Mouse (Mus musculus) CD4-positive, CD25-positive, alpha-beta regulatory T cell, adult 4 months (primary cell): Measurements from ENCODE around the gene Rasl11a. TPM values are rescaled to one million over a fixed set of nuclear protein-coding genes. Genes with fewer than 3 reads are reported as not detected.
A peak's percentile ranks its signal among the peaks of the same experiment; 100 is the strongest.

Source experiments
- ATAC-seq: one replicate; pipeline ENCODE4 v1.8.0; 2017
- polyA plus RNA-seq, 2 experiments: library from polyadenylated mRNA; unstranded; fragments of 100-300 nt; shearing (Covaris generic); gene quantifications; one replicate each; pipeline ENCODE4 v1.2.1; 2017

Gene Rasl11a
- 1 to 10 TPM; 3.1 to 3.2 TPM for polyA plus RNA-seq

DNA sequence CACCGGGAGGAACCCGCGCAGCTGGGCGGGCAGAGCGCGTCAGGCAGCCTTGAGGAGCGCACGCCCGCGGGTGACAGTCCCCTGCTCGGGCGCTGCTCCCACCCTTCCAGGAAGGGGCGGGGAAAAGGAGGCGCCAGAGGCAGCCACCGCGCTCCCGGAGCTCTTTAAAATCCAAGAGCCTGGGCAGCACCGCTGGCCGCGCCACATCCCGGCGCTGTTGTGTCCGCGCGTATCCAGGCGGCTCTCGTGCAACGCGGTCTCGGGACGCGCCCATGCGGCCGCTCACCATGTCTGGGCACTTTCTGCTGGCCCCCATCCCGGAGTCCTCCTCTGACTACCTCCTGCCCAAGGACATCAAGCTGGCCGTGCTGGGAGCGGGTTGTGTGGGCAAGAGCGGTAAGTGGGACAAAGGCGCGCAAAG lies at the start of gene Rasl11a:
Gene Rasl11a, plus strand, starts transcription at position 127 of the 421 bp plus-strand sequence.
- ATAC-seq: peak; percentile 83

DNA sequence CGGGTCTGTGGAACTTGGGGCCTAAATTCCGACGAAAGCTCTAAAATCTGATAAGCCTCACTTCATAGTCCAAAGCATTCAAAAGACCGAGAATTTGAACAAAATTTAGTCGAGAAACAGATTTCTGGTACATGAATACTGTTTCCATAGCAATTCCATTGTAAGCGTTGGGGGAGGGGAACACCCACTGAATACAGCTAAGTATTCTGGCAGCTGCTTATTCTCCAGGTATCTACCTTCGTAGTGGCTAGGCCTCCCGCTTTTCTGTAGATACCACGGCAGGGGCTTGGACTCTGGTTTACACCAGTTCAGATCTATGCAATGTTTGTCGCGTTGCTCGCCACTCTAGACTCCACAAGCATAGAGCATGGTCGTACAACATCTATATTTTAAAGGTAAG lies 49.1 kb upstream of the Rasl11a start:
- no peak for ATAC-seq

DNA sequence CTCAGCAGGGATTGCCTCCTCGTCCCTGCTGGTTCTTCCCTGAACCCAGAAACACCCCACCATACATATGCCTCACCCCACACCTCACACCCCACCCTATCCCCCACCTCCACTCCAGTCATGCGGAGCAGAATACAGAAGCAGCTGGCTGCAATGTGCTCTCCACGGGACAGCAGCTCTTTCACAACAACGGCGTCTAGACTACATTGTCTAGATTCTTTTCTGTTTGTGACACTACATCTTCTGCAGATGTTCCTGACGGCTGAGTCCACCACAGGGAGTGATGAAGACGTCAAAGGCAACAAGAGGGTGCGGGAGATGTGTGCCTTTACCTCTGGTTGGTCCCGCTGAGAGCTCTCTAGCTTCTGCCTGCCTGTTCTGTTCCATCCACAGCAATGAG lies 46.8 kb upstream of the Rasl11a start:
- ATAC-seq: no peak

GRCm38 (mm10) chr5:146806004-146806430 lies 38.9 kb upstream of the Rasl11a start:
- ATAC-seq: no peak

GRCm38 (mm10) chr5:146809951-146810350 lies 34.9 kb upstream of the Rasl11a start:
- no peak for ATAC-seq

GRCm38 (mm10) chr5:146812866-146813265 lies 32.0 kb upstream of the Rasl11a start:
- ATAC-seq: no peak

DNA sequence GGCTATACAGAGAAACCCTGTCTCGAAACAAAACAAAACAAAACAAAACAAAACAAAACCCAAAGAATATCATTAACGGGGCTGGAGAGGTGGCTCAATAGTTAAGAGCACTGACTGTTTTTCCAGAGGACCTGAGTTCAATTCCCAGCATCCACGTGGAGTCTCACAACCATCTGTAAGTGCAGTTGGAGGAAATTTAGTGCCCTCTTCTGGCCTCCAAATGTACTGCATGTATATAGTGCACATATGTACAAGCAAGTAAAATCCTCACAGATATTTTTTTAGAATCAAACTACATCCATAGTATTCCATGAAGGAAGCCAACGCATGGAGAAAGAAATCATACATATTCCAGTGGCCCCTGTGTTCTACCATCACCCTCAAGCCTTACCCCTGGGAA lies 31.4 kb upstream of the Rasl11a start:
- no peak for ATAC-seq

DNA sequence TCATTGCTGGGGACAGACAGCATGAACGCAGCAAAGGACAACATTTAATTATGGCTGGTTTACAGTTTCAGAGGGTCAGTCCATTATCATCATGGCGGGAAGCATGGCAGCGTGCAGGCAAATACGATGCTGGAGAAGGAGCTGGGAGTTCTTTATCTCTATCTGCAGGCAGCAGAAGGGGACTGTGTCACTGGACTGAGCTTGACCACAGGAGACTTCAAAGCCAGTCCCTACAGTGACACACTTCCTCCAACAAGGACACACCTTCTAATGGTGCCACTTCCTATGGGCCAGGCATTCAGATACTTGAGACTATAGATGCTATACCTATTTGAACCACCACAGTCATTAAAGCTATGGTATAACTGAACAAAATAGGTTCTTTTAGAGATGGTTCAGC lies 29.5 kb upstream of the Rasl11a start:
- no peak for ATAC-seq

- no peak for ATAC-seq
Observed at GRCm38 (mm10) chr5:146817583-146817982, 27.3 kb upstream of the Rasl11a start.

DNA sequence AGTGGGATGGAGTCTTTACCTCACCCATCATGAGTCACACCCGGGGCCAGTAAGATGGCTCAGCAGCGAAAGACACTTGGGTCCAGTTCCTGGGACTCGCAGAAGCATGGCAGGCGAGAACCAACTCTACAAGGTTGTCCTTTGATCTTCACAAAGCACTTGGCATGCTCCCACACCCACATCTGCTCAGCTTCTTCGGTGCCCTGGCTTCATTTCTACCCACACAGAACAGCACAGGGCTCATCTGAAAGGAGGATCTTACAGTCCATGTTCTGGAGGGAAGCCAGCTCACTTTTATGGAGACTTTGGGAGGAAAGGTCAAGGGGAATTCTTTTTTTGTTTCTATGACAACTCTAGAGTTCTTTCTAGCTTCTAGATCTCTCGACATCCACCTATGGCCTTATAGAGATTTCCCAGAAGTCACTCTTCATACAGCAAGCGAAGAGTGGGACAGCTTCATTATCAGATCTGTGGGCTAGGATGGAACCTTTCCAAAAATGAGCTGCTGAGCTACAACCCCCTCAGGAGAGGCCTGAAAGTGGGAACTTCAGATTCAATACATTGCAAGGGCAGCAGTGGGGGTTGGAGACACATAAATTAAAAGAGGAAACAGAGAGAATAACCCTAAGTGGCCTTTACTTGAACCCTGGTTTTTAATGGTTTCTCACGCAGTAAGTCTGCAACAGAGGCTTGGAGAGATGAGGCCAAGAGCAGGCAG lies 25.8 kb upstream of the Rasl11a start:
- ATAC-seq: no peak

- no peak for ATAC-seq
Observed at GRCm38 (mm10) chr5:146823005-146823404, 21.9 kb upstream of the Rasl11a start.

DNA sequence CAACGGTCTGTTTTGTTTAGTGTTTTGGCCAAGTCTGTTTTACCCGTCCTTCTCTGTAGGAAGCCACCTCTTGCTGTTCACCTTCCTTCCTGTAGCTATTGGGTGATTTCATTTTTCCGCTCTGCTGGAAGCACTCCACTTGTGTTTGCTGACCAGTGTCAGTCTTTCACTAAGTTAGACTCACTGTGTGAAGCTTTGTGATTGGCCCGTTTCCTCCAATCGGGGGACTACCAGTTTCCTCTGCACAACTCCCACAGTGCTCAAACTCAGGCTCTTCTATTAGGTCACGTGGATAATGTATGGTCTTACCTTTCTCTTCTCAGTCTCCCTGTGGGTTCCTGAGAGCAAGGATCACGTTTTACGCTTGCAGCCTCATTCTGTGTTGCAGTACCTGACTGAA lies 15.3 kb upstream of the Rasl11a start:
- ATAC-seq: peak; percentile 48

- ATAC-seq: no peak
Observed at GRCm38 (mm10) chr5:146832435-146832768, 12.5 kb upstream of the Rasl11a start.

DNA sequence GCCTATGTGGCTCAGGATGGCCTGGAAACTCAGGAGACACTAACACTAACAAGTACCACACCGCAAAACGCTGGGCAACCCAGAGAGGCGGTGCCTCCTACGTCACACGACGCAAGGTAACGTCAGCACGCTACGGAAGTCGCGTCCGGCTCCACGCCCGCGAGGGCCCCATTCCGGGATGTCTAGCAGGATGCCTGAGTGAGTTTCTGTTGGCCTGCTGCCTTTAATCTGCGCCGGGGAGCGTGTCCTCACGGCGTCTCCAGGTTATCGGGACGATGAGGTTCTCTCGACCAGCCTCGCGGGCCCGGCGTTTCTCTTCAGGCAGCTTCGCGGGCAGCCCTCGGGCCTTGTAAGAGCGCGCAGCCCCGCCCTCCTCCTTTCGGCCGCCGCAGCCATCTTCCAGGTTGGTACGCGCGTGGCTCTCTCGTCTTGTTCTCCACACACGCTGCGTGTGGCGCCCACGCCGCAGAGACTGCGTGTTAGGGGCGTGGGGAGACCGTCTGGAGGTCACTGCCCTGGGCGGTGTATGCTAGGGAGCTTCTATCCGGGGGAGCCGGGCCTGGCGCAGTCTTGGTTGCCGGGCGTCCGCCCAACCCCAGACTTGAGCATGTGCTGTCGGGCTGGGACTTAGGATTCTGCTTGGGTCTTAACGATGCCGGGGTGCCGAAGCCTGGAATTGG lies 12.0 kb upstream of the Rasl11a start, which contains the start of gene Rpl21:
Gene Rpl21, plus strand, starts transcription at position 122 of the 680 bp plus-strand sequence.
- ATAC-seq: peak; percentile 92

DNA sequence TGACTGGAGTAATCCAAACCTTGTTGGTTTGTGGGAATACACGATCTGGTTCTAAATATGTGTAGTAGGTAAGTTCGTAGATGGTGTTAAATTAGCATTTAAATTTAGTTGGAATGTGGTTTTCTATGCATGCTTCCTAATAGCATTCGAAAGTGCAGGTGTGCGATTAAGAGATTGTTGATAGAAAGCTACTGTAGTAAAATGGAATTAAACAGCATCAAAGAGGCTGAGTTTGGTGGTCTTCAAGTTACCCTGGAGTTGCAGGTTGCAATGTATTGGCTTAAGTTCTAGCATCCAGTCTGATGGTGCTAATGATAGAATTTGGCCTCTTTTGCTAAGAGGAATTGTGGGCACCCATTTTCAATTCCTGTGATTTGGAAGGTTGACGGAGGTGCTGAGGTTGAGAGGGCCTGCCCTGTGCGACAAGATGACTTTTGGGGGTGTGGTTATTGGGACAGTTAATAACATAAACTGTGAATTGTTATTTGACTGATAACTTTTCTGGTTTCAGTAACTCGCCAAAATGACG lies 11.1 kb upstream of the Rasl11a start:
- no peak for ATAC-seq

GRCm38 (mm10) chr5:146834959-146835358 lies 9.9 kb upstream of the Rasl11a start:
- no peak for ATAC-seq

- no peak for ATAC-seq
Observed at GRCm38 (mm10) chr5:146837967-146838720, 6.7 kb upstream of the Rasl11a start.

GRCm38 (mm10) chr5:146838836-146839648 lies 5.8 kb upstream of the Rasl11a start:
- ATAC-seq: no peak

- no peak for ATAC-seq
Observed at GRCm38 (mm10) chr5:146839760-146840159, 5.1 kb upstream of the Rasl11a start.

DNA sequence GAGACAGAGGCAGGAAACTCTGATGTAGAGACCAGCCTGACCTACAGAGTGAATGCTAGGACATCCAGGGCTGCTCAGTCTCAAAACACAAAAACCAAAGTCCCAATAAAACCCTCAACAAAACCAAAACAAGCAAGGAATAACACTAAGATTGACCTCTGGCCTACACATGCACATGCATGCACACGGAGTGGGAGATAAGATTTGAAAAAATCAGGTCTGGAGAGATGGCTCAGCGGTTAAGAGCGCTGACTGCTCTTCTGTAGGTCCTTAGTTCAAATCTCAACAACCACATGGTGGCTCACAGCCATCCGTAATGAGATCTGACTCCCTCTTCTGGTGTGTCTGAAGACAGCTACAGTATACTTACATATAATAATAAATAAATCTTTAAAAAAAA lies 4.4 kb upstream of the Rasl11a start:
- ATAC-seq: no peak

GRCm38 (mm10) chr5:146841301-146841700 lies 3.6 kb upstream of the Rasl11a start:
- no peak for ATAC-seq

DNA sequence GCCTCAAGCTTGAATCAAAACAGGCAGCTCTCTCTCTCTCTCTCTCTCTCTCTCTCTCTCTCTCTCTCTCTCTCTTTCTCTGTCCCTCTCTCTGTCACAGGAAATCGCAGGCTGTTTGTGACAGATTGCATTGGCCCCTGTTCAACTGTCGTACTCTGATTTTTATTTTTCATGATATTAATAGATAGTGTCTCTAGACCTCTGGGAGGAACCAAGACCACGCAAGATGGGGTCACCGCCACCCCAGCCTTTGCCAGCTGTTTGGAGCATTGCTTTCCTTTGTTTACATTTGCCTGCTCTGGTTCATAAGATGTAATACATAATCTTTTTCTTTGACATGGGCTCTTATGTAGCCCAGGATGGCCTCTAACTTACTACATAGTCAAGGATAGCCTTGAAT lies 2.9 kb upstream of the Rasl11a start:
- no peak for ATAC-seq
